Mouse (Mus musculus) adrenal gland, postnatal 36 days (tissue): ENCODE results near the gene Nr2f2. TPM values are rescaled to one million over a fixed set of nuclear protein-coding genes. Genes with fewer than 3 reads are reported as not detected.
A peak's percentile ranks its signal among the peaks of the same experiment; 100 is the strongest.

ENCODE experiments used
- DNase-seq, 2 experiments: peaks; one replicate each; pipeline ENCODE4 v3.0.0; 2021; ENCODE audit warnings: mixed read lengths in 1 of 2
- total RNA-seq, 2 experiments: library from RNA; stranded (reverse); gene quantifications; 2 replicates each; pipeline ENCODE4 v1.2.3; 2021

Nr2f2 gene
- total RNA-seq, 2 experiments from 2014 or later: 99.5 to 128 TPM

DNA sequence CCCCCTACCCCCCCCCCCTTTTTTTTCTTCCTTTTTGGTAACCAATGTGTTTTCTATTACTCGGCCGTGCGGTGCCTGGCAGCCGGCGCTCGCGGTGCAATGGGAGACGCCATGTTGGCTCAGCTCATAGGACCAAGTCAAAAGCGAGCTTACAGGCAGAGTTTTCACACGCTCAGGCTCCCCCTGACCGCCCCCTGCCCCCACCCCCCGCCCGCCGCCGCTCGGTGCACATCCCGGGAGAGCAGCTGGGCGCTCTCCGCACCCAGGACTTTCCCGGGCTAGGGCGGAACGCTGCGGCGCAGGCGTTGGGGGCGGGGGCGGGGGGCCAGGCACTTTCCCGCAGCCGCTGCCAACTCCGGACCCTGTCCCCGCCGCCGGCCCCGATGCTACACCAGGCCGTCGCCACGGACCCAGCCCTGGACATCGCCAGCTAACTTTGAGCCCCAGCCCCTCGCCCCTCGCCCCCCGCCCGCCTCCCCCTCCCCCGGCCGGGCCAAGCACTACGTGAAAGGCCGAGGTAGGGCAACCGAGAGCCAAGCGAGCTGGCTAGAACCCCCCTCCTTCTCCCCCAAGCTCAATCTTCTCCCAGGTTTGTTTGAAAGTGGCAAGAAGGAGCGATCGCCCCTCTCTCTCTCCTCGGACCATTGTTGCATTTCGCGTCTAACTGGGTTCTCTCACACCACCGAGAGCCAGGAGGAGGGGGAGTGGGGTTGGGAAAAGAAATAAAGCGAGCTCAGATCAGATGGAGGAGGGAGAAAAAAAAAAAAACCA, 15.6 kb downstream of the Nr2f2 start:
- peak; percentile 66 to 77 for DNase-seq

DNA sequence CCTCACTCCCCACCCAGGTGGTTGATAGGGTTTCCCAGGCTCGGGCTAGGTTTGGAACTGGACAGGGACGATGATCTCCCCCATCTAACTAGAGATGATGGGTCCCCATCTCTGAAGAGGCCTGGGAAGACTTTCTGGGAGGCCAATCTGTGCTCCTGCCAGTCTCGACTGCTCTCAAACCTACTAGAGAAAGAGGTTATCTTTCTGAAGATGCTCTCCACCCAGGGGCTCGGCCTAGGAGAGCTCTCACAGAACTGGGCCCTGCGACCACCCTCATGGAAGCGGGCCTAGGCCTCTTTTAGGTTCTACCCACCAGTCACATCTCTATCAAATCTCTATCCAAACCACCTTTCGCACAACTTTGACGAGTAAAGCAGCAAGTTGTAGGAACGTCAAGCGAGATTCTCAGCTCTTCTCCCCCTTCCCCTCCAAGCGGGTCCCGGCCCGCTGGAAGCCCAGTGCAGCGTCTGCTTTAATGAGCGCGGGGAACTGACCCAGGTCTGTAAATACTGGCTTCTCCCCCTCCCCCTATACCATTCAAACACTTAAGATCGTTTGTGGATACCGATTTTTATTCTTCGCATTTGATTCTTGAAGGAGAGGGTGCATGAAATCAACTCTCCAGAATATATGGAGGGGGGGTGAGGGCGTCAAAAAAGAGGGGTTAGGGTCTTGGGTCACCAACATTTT, 16.4 kb downstream of the Nr2f2 start:
- no peak for DNase-seq

- DNase-seq: no peak
Measured at GRCm38 (mm10) chr7:70348977-70349615, 17.4 kb downstream of the Nr2f2 start.

DNA sequence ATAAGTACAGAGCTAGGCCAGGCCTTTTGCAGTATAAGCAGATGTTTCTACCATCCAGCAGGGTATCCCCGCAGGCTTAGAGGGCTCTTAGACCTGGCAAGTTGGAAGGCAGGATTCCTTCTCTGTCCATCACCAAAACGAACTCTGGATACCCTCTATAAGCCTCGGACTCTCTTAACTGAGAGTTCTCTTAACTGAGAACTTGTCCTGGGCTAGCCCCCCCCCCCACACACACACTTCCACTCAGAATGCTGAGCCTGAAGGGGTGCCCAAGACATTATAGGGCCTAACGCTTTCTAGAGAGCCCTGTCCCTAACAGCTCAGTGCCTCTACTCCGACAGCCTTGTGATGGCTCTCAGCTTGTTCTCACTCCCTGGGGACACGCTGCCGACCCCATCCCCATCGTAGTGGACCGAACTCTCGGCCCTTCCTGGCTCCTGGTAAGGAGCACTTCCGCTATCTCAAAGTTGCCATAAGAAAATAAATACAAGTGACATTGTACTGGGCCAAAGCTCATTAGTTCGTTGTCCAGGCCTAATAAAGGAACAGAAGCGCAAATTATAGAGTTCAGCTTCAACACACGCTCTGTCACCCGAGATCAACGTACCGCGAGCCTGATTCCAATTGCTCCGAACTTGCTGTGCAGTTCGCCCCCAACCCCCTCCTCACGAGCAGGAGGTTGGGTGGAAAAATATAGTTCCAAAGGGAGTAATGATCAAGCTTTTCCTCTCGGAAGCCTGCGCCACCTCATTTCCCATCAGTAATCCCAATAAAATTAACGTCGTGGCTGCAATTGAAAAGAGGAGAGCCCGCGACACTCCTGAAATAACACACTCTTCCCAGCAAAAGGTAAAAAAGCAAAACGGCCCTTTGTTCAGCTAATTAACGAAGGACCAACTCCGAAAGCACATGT, 18.2 kb downstream of the Nr2f2 start:
- DNase-seq: no peak

- DNase-seq: no peak
Measured at GRCm38 (mm10) chr7:70347618-70347958, 18.9 kb downstream of the Nr2f2 start.

DNA sequence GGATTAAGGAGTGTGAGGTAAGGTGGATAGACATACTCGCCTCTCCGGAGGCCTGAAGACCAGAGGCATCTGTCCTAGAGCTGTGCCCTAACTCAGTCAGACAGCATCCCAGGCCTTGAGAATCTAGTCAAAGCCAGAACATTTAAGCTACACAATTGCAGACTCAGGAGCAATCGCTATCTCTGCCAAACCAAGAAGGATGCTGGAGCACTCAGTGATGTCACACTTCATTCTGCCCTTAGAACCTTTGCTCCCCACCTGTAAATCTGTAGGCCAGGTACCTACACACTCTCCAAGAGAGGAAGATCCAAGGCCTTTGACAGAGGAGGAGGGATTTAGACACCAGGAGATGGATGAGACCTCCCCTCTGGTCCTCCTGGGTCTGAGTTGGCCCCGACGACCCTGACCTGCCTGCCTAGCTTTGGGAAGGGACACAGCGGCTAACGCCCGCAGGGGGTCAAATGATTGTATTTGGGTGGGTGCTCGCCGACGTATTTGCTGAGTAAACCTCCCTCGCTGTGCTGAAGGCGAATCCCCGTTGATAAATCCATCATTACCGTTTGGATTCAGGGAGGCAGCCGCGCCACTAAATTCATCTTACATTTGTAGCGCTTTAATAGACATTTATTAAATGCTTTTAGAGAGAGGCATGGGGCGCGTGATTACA, 19.5 kb downstream of the Nr2f2 start:
- no peak for DNase-seq

- DNase-seq: peak; percentile 93 to 94
Measured at GRCm38 (mm10) chr7:70346010-70346536, 20.5 kb downstream of the Nr2f2 start.

GRCm38 (mm10) chr7:70343426-70343825, 23.1 kb downstream of the Nr2f2 start:
- no peak for DNase-seq

- no peak for DNase-seq
Measured at GRCm38 (mm10) chr7:70342771-70343170, 23.8 kb downstream of the Nr2f2 start.

GRCm38 (mm10) chr7:70342076-70342475, 24.5 kb downstream of the Nr2f2 start:
- no peak for DNase-seq

- DNase-seq: no peak
Measured at GRCm38 (mm10) chr7:70339998-70340630, 26.4 kb downstream of the Nr2f2 start.

DNA sequence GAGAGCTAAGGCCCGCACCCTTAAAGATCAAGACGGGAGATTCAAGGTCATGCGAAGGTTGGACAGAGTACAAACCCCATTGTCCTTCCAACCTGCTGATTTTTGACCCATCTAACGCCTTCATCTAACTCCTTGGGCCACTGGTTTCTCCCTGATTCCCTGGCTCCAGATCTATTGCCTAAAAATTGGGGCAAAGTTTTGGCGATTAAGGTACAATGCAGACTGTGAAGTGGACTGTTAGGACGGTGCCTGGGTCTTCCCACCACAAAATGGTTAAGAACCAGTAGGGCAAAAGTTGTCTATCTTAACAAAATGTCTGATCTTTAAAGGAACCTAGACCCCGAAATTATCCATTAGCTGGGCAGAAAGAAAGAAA, 28.3 kb downstream of the Nr2f2 start:
- no peak for DNase-seq

DNA sequence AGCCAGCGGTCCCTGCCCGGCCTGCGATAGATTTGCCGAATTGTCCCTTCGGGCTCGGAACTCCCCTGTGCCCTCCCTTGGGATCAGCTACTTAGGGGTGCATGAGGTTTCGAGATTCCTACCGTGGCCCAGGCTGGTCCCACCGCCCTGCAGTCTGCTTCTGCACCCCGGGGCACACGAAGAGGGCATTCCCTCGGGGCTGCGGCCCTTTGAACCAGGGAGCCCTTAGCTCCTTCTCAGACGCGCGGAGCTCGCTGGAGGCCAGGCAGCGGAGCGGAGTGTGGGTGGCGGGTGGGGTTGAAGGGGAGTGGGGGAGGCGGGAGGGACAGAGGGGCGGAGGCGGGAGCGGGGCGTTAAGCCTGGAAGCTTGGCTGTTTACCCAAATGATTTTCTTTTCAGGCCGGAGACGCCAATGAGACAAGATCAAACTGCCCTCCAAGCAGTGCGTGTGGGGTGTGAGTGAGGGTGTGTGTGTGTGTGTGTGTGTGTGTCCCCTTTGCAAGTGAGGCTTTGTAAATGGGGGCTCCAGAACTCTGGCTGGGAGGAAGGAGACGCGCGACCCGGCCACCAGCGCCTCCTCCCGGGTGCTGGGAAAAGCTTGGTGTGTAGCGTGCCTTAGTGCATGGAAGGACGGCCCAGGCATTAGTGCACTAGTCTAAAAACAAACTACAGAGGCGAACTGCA, 28.8 kb downstream of the Nr2f2 start:
- peak in 1 of 2 experiments; percentile 64 for DNase-seq

- DNase-seq: no peak
Measured at GRCm38 (mm10) chr7:70336571-70337240, 29.8 kb downstream of the Nr2f2 start.

- DNase-seq: no peak
Measured at GRCm38 (mm10) chr7:70336126-70336525, 30.4 kb downstream of the Nr2f2 start.

- DNase-seq: no peak
Measured at GRCm38 (mm10) chr7:70335411-70335810, 31.1 kb downstream of the Nr2f2 start.

DNA sequence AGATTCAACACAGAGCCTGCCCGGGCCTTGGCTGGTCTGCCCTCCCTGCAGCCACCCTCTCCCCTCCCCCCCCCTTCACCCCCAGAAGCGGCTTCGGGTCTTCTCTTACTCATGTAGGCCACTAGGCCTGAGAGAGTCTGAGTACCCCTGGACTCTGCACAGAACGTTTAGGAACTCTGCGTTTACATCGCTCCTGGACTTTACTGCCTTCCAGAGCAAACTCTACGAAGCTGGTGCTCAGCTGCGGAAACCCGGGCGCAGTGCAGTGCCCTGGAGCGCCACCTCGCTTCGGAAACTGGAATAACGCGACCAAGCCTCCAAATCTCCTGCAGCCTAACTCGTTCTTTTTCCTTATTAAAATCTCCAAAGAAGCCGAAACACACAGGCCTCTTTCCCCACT, 31.7 kb downstream of the Nr2f2 start:
- peak; percentile 84 to 89 for DNase-seq

DNA sequence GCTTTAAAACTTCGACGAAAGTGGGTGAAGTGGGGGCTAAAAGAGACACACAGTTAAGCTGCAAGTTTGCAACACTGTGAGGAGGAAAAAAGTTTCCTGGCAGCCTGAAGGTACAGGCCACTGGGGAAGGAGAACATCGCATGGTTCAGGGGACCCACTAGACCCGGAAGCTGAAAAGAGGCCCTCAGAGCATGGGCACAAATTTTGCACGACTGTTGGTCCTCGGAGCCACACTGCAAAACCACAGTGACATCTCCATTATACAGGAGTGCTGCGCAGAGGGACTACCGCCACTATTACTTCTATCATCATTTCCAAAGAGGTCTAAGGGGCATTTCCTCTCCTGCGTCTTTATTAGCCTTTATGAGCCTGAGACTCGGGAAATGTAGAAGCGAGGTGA, 32.7 kb downstream of the Nr2f2 start:
- no peak for DNase-seq

GRCm38 (mm10) chr7:70332926-70333664, 33.4 kb downstream of the Nr2f2 start:
- DNase-seq: no peak
